Mouse (Mus musculus) right cerebral cortex, adult 2 months (tissue): ENCODE data around the gene Ftsj3.
"Not testable (repeated sequence)": the region's sequence is repeated elsewhere in the genome, so short reads cannot be mapped to it uniquely, and the experiment has no call there.

Experiments
- DNase-seq, 2 experiments: peaks; one replicate each; pipeline ENCODE4 v3.0.0; 2021 to 2022; ENCODE audit warnings: low spot score in 2 of 2

The Ftsj3 gene

GRCm38 (mm10) chr11:106201337-106202122 lies 54.3 kb downstream of the Ftsj3 start:
- no peak for DNase-seq

DNA sequence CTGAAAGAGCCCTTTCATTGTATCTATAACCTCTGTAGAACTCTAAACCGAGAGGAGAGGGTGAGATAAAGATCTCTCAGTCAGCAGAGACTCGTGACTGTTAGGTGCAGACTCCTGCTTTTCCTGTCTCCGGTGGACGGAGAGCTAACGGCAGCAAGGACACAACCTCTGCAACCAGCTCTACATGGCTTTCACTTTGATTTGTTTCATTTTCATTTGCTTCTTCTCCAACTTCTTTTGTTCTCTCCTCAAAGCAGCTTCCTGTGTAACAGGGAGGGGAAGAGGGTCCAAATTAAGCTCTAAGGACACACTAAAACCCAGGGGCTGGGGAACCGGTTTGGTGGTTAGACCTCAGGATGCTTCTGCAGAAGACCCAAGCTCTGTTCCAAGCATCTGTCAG lies 55.1 kb downstream of the Ftsj3 start:
- DNase-seq: no peak

DNA sequence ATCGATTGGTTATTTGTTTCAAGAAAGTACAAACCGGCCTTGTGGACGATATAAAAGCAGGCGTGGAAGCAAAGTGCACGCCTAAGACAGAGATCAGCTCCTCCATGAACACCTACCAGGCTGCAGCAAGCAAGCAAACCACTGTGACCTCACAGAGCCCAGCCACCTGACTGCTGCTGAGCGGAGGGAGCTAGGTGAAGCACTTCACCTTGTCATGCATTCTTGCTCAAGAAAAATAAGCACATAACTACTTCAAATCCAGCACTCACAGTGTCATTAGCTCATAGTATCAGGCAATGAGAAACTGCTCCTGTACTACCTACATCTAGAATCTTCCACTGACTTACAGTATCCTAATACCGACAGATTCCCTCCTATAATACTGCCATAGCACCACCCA lies 55.9 kb downstream of the Ftsj3 start:
- not testable (repeated sequence) for DNase-seq
